Mouse (Mus musculus) liver, postnatal 0 days (tissue): ENCODE results near the gene Hsd17b12.

Source experiments
- CTCF ChIP-seq: sonication (generic); IDR thresholded peaks from 2 replicates; pipeline ENCODE4 v1.5.1; 2016; ENCODE audit warnings: antibody characterized with exemption, low read depth
- EP300 ChIP-seq: IDR thresholded peaks from 2 replicates; pipeline ENCODE4 v1.6.1; 2016; ENCODE audit warnings: antibody characterized with exemption, low read depth, mild to moderate bottlenecking

- TF ChIP-seq CTCF (peak; percentile 85), EP300 (no peak)
Observed at GRCm38 (mm10) chr2:94035428-94036331, 122.1 kb downstream of the Hsd17b12 start.
